Mouse (Mus musculus) right cerebral cortex, postnatal 14 days (tissue): ENCODE measurements around the gene Txndc2.

ENCODE experiments used
- DNase-seq: peaks from one replicate; pipeline ENCODE4 v3.0.0; 2022

Txndc2 gene

DNA sequence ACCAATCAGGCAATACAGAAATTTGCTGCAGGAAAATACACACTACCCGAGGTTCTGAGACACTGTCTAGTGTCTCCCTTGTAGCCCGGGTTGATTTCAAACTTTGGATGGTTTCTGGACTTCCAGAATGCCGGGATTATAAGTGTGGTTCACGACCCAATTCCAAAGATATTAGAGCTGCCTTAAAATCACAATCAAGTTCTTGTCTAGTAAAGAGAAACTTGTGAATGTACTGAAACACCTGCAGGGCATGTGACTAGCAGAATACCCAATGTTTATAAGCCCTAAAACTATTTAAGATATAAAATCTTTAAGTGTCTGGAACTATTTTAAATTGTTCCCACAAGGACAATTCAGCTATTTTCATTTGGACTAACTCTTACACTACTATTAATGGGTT, 30.2 kb downstream of the Txndc2 start:
- no peak for DNase-seq

- DNase-seq, result no peak
Measured at GRCm38 (mm10) chr17:65608743-65609142, 33.2 kb downstream of the Txndc2 start.

- DNase-seq, result no peak
Measured at GRCm38 (mm10) chr17:65608312-65608687, 33.7 kb downstream of the Txndc2 start.

- no peak for DNase-seq
Measured at GRCm38 (mm10) chr17:65607574-65608311, 34.2 kb downstream of the Txndc2 start.

GRCm38 (mm10) chr17:65606014-65606413, 36.0 kb downstream of the Txndc2 start:
- no peak for DNase-seq

GRCm38 (mm10) chr17:65604892-65605291, 37.1 kb downstream of the Txndc2 start:
- no peak for DNase-seq

DNA sequence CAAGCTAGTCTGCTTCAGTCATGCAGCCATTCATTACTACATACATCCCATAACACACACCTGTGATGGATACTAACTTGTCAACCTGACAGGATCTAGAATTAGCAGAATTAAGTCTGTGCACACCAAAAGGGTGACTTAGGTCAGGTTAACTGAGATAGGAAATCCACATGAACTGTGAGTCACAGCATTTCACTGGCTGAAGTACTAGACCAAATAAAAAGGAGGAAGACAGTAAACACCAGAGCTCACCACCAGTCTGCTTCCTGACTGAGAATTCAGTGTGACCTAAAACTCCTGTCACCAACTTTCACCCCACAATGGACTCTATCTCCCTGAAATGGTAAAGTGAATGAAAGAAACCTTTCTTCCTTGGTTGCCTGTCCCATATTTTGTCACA, 37.7 kb downstream of the Txndc2 start:
- no peak for DNase-seq

GRCm38 (mm10) chr17:65597857-65598486, 44.0 kb downstream of the Txndc2 start:
- DNase-seq, result no peak

- DNase-seq, result no peak
Measured at GRCm38 (mm10) chr17:65594687-65595086, 47.3 kb downstream of the Txndc2 start.
